Mouse (Mus musculus) midbrain, embryonic 13.5 days (tissue): ENCODE data around the gene Dnaaf2. TPM values are rescaled to one million over a fixed set of nuclear protein-coding genes. Genes with fewer than 3 reads are reported as not detected.

ENCODE experiments used
- ATAC-seq: fragments of 200-750 bp; cut with Nextera tagmentation; 2 replicates; pipeline ENCODE4 v1.8.0; 2017; ENCODE audit warnings: mild to moderate bottlenecking, moderate TSS enrichment, moderate library complexity
- H3K27ac ChIP-seq: fragments of 300-500 bp; sonication (generic); 2 replicates; pipeline ENCODE4 v1.5.1; 2015; ENCODE audit warnings: inconsistent platforms, mild to moderate bottlenecking, moderate library complexity
- H3K27me3 ChIP-seq: fragments of 300-500 bp; sonication (generic); 2 replicates; pipeline ENCODE4 v1.6.1; 2015; ENCODE audit warnings: mild to moderate bottlenecking, inconsistent platforms
- H3K36me3 ChIP-seq: fragments of 300-500 bp; sonication (generic); 2 replicates; pipeline ENCODE4 v1.6.1; 2015; ENCODE audit warnings: mild to moderate bottlenecking, inconsistent platforms
- H3K4me1 ChIP-seq: fragments of 300-500 bp; sonication (generic); replicated peaks from 2 replicates; pipeline ENCODE4 v1.6.1; 2015; ENCODE audit warnings: inconsistent platforms
- H3K4me2 ChIP-seq: fragments of 300-500 bp; sonication (generic); replicated peaks from 2 replicates; pipeline ENCODE4 v1.6.1; 2015; ENCODE audit warnings: moderate library complexity, mild to moderate bottlenecking, inconsistent platforms
- H3K4me3 ChIP-seq: fragments of 300-500 bp; sonication (generic); replicated peaks from 2 replicates; pipeline ENCODE4 v1.5.1; 2015; ENCODE audit warnings: mild to moderate bottlenecking, inconsistent platforms
- H3K9ac ChIP-seq: fragments of 300-500 bp; sonication (generic); replicated peaks from 2 replicates; pipeline ENCODE4 v1.6.1; 2015; ENCODE audit warnings: mild to moderate bottlenecking, inconsistent platforms
- H3K9me3 ChIP-seq: fragments of 300-500 bp; sonication (generic); 2 replicates; pipeline ENCODE4 v1.6.1; 2016; ENCODE audit warnings: mild to moderate bottlenecking, inconsistent platforms
- WGBS: fragments of 180-500 bp; shearing (Covaris S2); methylation state at CpG from one replicate; pipeline ENCODE4 v1.1.7; 2015; 5-methylcytosine and 5-hydroxymethylcytosine counted together
- polyA plus RNA-seq: library from polyadenylated mRNA; unstranded; fragments of >200 nt; fragmentation: Nextera tagmentation; extraction: Ambion mirVana; gene quantifications from 2 replicates; pipeline ENCODE4 v1.2.1, GENCODE M21; 2015

Gene Dnaaf2
- polyA plus RNA-seq, 1 experiment from 2014 or later = 8.9 TPM

DNA sequence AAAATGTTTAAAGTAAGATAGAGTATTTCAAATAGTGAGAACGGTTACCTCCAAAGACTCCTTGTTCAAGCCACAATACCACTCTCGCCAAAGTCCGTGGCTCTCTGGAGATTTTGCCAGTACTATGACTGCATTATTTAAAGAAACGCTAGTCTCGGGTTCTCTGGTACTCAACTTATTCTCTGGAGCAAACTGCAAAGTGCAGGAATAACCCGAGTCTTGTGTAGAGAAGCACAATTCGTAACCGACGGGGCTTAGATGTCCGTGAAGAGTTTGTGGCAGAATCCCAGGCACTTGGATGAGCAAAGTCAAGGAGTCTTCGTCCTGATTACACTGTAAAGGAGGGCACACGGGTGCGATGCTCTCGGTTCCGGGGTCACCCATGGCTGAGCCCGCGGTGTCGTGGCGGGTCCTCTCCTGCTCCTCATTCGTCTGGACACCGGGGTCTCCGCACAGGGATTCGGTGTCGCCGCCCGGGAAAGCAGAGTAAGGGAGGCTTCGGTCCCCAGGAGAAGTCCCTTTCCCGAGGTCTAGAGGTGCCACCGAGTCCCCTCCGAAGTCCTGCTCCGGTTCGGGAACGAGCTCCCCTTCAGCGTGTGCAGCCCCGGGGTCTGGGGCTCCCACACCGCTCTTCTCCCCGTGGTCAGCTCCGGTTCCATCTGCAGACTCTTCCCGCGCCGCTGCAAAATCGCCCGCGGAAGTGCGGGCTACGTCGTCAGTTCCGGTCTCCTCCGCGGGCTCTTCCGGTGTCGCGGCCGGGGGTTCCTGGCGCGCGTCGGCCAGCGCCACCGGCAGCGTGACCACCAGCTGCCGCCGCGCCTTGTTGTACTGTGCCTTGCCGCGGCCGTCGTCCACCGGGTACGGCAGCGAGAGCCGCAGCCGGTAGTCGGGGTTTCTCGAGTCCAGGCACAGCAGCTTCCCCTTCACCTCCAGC is 1.5 kb downstream of the Dnaaf2 start, which contains the start of gene Gm49383:
TSS of gene Gm49383 (minus strand) at position 661 of the 934 bp plus-strand sequence.
- H3K27ac ChIP-seq = peak within 1 kb of the TSS; percentile 89
- peaks cover 31% of the 10 kb centered on the region for H3K4me1 ChIP-seq
- peak within 1 kb of the TSS; percentile 96 for H3K4me3 ChIP-seq
- H3K9me3 ChIP-seq = no peaks in the 10 kb centered on the region
- H3K4me2 ChIP-seq = peak within 1 kb of the TSS; percentile 96
- no peaks in the 10 kb centered on the region for H3K27me3 ChIP-seq
- H3K9ac ChIP-seq = peak within 1 kb of the TSS; percentile 89
- WGBS = under 1% methylated on average over 75 of the region's 75 CpGs
- H3K36me3 ChIP-seq = peaks cover 13% of the 10 kb centered on the region
- peak; percentile 90 for ATAC-seq

DNA sequence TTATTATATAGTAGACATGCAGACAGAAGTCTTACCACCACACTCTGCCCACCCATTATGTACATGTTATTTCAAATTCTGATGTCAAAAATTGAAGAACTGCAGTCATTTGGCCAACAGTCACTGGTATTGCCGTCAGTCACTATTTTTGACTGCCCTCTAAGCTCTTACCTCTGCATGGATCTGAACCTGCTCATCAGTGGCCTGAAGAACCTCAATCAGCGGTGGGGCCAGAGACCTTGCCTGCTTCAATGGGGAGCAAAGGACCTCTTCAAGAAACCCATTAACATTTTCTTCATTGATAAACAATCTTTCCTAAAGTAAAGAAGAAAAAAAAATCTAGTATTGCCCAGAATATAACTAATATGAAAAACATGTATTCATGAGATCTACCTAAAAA is 5.6 kb downstream of the Dnaaf2 start:
- WGBS = 92% methylated on average over 2 of the region's 2 CpGs
- no peak for ATAC-seq
- Histone ChIP-seq H3K27me3 (no peaks in the 10 kb centered on the region), H3K4me1 (peaks cover 14% of the 10 kb centered on the region), H3K9ac (no peak overlapping the region), H3K4me3 (no peak overlapping the region), H3K27ac (no peak overlapping the region), H3K9me3 (no peaks in the 10 kb centered on the region), H3K4me2 (no peak overlapping the region), H3K36me3 (peaks cover 23% of the 10 kb centered on the region)

- Histone ChIP-seq H3K27ac (no peak overlapping the region), H3K4me2 (no peak overlapping the region), H3K9me3 (no peaks in the 10 kb centered on the region), H3K9ac (no peak overlapping the region), H3K27me3 (no peaks in the 10 kb centered on the region), H3K4me3 (no peak overlapping the region), H3K36me3 (peaks cover 27% of the 10 kb centered on the region), H3K4me1 (peaks cover 20% of the 10 kb centered on the region)
- ATAC-seq = no peak
- WGBS = 95% methylated on average over 5 of the region's 5 CpGs
Measured at GRCm38 (mm10) chr12:69191396-69191795, 6.8 kb downstream of the Dnaaf2 start.

- Histone ChIP-seq H3K36me3 (peaks cover 27% of the 10 kb centered on the region), H3K27me3 (no peaks in the 10 kb centered on the region), H3K9ac (no peak overlapping the region), H3K27ac (no peak overlapping the region), H3K4me1 (peaks cover 15% of the 10 kb centered on the region), H3K4me3 (no peak overlapping the region), H3K9me3 (no peaks in the 10 kb centered on the region), H3K4me2 (no peak overlapping the region)
- no peak for ATAC-seq
- WGBS = 100% methylated on average over 1 of the region's 1 CpGs
Measured at GRCm38 (mm10) chr12:69190522-69190921, 7.7 kb downstream of the Dnaaf2 start.

DNA sequence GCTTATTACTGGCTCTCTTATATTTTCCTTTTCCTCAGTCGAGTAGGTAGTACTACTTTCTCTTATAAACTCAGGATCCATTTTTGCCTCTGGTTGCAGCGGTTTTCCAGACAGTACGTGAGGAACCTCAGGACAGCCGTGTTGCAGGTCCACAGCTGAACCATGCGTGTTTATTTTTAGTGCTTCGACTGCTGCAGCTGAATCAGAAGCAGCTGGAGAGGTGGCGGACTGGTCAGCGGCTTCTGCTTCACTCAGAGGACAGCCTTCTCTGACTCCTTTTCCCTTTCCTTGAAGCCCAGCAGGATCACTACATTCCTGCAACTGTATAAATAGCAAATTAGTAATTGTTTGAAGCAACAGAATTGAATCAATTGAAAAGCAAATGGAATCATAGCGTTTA is 8.2 kb downstream of the Dnaaf2 start:
- ATAC-seq = no peak

GRCm38 (mm10) chr12:69186811-69187471 is 11.3 kb downstream of the Dnaaf2 start:
- Histone ChIP-seq H3K9me3 (no peaks in the 10 kb centered on the region), H3K27me3 (no peaks in the 10 kb centered on the region), H3K27ac (no peak overlapping the region), H3K9ac (peak overlapping the region; percentile 5; the same call in 1 of the 2 replicates), H3K4me2 (peak overlapping the region; percentile 7; the same call in 1 of the 2 replicates), H3K36me3 (peaks cover 28% of the 10 kb centered on the region), H3K4me1 (peaks cover 28% of the 10 kb centered on the region), H3K4me3 (no peak overlapping the region)
- 75% methylated on average over 5 of the region's 5 CpGs for WGBS
- no peak for ATAC-seq

More for the DNA sequence above, 8.2 kb downstream of the Dnaaf2 start:
- Histone ChIP-seq H3K27ac (no peak overlapping the region), H3K4me2 (no peak overlapping the region), H3K9ac (no peak overlapping the region), H3K27me3 (no peaks in the 10 kb centered on the region), H3K9me3 (no peaks in the 10 kb centered on the region), H3K4me1 (peaks cover 17% of the 10 kb centered on the region), H3K4me3 (no peak overlapping the region), H3K36me3 (peaks cover 27% of the 10 kb centered on the region)
- WGBS = 93% methylated on average over 9 of the region's 9 CpGs

- H3K4me3 ChIP-seq = peak overlapping the region; percentile 90
- no peaks in the 10 kb centered on the region for H3K9me3 ChIP-seq
- no peak for ATAC-seq
- no peak overlapping the region for H3K27ac ChIP-seq
- H3K27me3 ChIP-seq = no peaks in the 10 kb centered on the region
- H3K9ac ChIP-seq = peak overlapping the region; percentile 92
- peak overlapping the region; percentile 90 for H3K4me2 ChIP-seq
- WGBS = 77% methylated on average over 7 of the region's 7 CpGs
- H3K4me1 ChIP-seq = peaks cover 28% of the 10 kb centered on the region
- H3K36me3 ChIP-seq = peaks cover 28% of the 10 kb centered on the region
Measured at GRCm38 (mm10) chr12:69185371-69185770, 12.9 kb downstream of the Dnaaf2 start.

DNA sequence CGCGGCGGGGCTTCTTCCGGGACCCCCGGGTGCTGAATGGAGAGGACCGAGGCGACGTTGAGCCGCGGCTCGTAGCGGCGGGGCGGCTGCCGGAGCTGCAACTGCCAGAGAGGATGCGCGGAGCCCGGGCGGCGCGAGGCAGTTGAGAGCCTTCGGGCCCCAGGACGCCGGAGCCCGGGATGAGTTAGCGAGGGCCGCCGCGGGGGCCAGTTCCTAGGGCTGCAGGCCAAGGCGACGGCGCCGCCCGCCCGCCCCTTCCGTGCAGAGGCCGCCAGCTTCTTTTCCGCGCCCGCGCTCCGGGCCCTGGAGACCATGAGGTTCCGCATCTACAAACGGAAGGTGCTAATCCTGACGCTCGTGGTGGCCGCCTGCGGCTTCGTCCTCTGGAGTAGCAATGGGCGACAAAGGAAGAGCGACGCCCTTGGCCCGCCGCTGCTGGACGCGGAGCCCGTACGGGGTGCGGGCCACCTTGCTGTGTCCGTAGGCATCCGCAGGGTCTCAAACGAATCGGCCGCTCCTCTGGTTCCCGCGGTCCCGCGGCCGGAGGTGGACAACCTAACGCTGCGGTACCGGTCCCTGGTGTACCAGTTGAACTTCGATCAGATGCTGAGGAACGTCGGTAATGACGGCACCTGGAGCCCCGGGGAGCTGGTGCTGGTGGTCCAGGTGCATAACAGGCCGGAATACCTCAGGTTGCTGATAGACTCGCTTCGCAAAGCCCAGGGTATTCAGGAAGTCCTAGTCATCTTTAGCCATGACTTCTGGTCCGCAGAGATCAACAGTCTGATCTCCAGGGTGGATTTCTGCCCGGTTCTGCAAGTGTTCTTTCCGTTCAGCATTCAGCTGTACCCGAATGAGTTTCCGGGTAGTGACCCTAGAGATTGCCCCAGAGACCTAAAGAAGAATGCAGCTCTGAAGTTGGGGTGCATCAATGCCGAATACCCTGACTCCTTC is 13.6 kb downstream of the Dnaaf2 start:
- Histone ChIP-seq H3K9me3 (no peaks in the 10 kb centered on the region), H3K4me3 (peak overlapping the region; percentile 90), H3K36me3 (peaks cover 23% of the 10 kb centered on the region), H3K9ac (peak overlapping the region; percentile 92), H3K27me3 (no peaks in the 10 kb centered on the region), H3K4me1 (peaks cover 28% of the 10 kb centered on the region), H3K27ac (peak overlapping the region; percentile 94), H3K4me2 (peak overlapping the region; percentile 90)
- ATAC-seq = peak; percentile 76
- WGBS = 3% methylated on average over 73 of the region's 86 CpGs

DNA sequence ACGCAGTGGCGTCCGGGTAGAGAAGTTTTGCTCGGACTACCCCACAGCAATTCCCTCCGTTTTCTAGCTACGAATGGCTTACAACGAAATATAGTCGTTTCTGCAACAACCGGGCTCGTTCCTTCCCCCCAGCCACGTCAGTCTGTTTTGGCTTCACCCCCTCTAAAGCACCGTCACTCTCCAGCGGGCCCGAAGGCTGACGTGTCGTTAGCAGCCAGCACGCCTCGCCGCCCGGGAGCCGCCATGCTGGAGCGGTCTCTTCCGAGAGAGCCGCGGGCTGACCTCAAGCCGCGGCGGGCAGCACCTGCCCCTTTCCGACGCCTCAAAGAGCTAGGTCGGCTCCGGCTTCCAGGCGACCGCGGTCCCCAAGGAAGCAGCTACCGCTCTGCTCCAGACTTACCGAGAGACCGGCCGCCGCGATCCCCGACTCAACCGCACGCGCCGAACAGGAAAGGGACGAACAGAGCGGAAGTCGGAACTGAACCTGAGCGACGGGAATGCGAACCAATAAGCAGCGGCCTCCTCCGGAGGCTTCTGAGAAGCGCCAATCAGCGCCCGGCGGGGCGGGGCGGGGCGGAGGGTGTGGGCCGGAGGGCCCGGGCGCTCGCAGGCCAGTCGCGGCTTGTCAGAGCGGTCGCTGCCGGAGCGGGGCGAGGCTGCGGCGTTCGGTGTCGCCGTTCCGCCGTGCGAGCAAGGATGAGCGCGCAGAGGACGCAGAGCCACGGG is 14.5 kb downstream of the Dnaaf2 start, which contains the start of the genes Rpl36al and Mgat2:
TSS of gene Rpl36al (minus strand) at position 501 of the 726 bp plus-strand sequence.
TSS of gene Mgat2 (plus strand) at position 575 of the 726 bp plus-strand sequence.
- peaks cover 19% of the 10 kb centered on the region for H3K36me3 ChIP-seq
- H3K27ac ChIP-seq = peak within 1 kb of the TSS; percentile 94
- H3K4me2 ChIP-seq = peak within 1 kb of the TSS; percentile 90
- no peaks in the 10 kb centered on the region for H3K27me3 ChIP-seq
- peak within 1 kb of the TSS; percentile 92 for H3K9ac ChIP-seq
- WGBS = under 1% methylated on average over 80 of the region's 84 CpGs
- ATAC-seq = peak; percentile 99
- peaks cover 28% of the 10 kb centered on the region for H3K4me1 ChIP-seq
- H3K9me3 ChIP-seq = no peaks in the 10 kb centered on the region
- H3K4me3 ChIP-seq = peak within 1 kb of the TSS; percentile 90

GRCm38 (mm10) chr12:69181800-69182199 is 16.4 kb downstream of the Dnaaf2 start:
- no peak for ATAC-seq
- Histone ChIP-seq H3K36me3 (peaks cover 9% of the 10 kb centered on the region; the same call in 1 of the 2 replicates), H3K9me3 (no peaks in the 10 kb centered on the region), H3K4me3 (no peak overlapping the region), H3K27ac (no peak overlapping the region), H3K4me2 (no peak overlapping the region), H3K4me1 (peaks cover 21% of the 10 kb centered on the region), H3K27me3 (no peaks in the 10 kb centered on the region), H3K9ac (no peak overlapping the region)
- 88% methylated on average over 4 of the region's 4 CpGs for WGBS

- H3K4me1 ChIP-seq = peaks cover 7% of the 10 kb centered on the region
- no peak overlapping the region for H3K9ac ChIP-seq
- H3K9me3 ChIP-seq = no peaks in the 10 kb centered on the region
- WGBS = 68% methylated on average over 11 of the region's 12 CpGs
- no peak overlapping the region for H3K4me3 ChIP-seq
- H3K27me3 ChIP-seq = no peaks in the 10 kb centered on the region
- H3K27ac ChIP-seq = no peak overlapping the region
- H3K4me2 ChIP-seq = no peak overlapping the region
- ATAC-seq = no peak
- peaks cover 9% of the 10 kb centered on the region; the same call in 1 of the 2 replicates for H3K36me3 ChIP-seq
Measured at GRCm38 (mm10) chr12:69179371-69179770, 18.9 kb downstream of the Dnaaf2 start.
